Mouse (Mus musculus) lung, adult 2 months (tissue): Measurements from ENCODE around the gene Slc43a2.

Source experiments
- CTCF ChIP-seq: fragments of 200-500 bp; IDR thresholded peaks from 2 replicates; pipeline ENCODE4 v1.5.1; 2011; ENCODE audit warnings: mild to moderate bottlenecking, low read length, control low read depth; ENCODE audit not compliant: insufficient read depth
- POLR2A ChIP-seq: fragments of 200-500 bp; IDR thresholded peaks from 2 replicates; pipeline ENCODE4 v1.6.1; 2011; ENCODE audit warnings: low read depth, mild to moderate bottlenecking, control low read depth, low read length, borderline replicate concordance; ENCODE audit errors: extremely low read depth

DNA sequence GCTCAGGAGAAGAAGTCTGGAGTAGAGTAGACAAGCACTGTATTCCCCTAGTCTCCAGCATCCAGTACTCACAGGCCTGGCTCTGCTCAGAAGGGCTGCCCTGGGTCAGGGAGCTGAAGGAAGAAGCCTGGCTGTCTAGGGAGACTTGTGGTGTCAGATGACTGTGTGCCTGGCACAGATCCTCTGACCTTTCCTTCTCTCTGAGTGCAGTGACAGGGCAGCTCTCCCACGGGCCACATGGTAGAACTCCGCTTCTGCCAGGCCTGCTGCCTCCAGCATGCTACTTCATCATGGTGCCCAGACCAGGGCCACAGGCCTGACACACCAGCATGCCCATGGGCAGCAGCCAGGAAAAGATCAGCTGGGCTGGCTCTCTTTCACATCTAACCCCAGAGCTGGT lies 34.4 kb downstream of the Slc43a2 start:
- TF ChIP-seq CTCF = no peak
- no peak for TF ChIP-seq POLR2A
